Comparison of ENCODE assay signal across 8 mouse cellular contexts in genomic region chr9:44717822-44718242, GRCm38 (mm10). TPM values are rescaled to one million over a fixed set of nuclear protein-coding genes. Genes with fewer than 3 reads are reported as not detected.
DNase-seq lines count a peak whose midpoint lies in the region; ATAC-seq lines count a peak whose summit lies in the region.

No protein-coding gene starts in this region.

- H3K27ac ChIP-seq in kidney, embryonic 15.5 days = no peak overlapping the region
- no peak overlapping the region for H3K27ac ChIP-seq in hindbrain, embryonic 14.5 days

- no peak overlapping the region for H3K9ac ChIP-seq in kidney, embryonic 15.5 days
- no peak overlapping the region for H3K9ac ChIP-seq in hindbrain, embryonic 14.5 days

- H3K9me3 ChIP-seq in kidney, embryonic 15.5 days (replicated peaks) = no peaks in the 10 kb centered on the region
- no peaks in the 10 kb centered on the region for H3K9me3 ChIP-seq in hindbrain, embryonic 14.5 days (ENCODE audit: control insufficient read depth, low read length)

- WGBS in kidney, embryonic 15.5 days = 79% methylated on average over 10 of the region's 10 CpGs
- 71% methylated on average over 10 of the region's 10 CpGs for WGBS in hindbrain, embryonic 14.5 days

- peaks cover 54% of the 10 kb centered on the region for H3K36me3 ChIP-seq in kidney, embryonic 15.5 days
- H3K36me3 ChIP-seq in hindbrain, embryonic 14.5 days (replicated peaks; ENCODE audit: control insufficient read depth, insufficient read depth) = peaks cover 47% of the 10 kb centered on the region

- H3K27me3 ChIP-seq in kidney, embryonic 15.5 days = no peaks in the 10 kb centered on the region
- no peaks in the 10 kb centered on the region for H3K27me3 ChIP-seq in hindbrain, embryonic 14.5 days (ENCODE audit: control insufficient read depth, insufficient read depth, low read length)

- H3K4me3 ChIP-seq in kidney, embryonic 15.5 days (replicated peaks) = no peak overlapping the region
- no peak overlapping the region for H3K4me3 ChIP-seq in hindbrain, embryonic 14.5 days (replicated peaks; ENCODE audit: low read length)

- H3K4me2 ChIP-seq in kidney, embryonic 15.5 days = no peak overlapping the region
- H3K4me2 ChIP-seq in hindbrain, embryonic 14.5 days (replicated peaks) = no peak overlapping the region

- H3K4me1 ChIP-seq in kidney, embryonic 15.5 days = peaks cover 31% of the 10 kb centered on the region
- peaks cover 33% of the 10 kb centered on the region for H3K4me1 ChIP-seq in hindbrain, embryonic 14.5 days (replicated peaks; ENCODE audit: control insufficient read depth, insufficient read depth, low read length)

- DNase-seq in kidney, adult 18-20 months = peak; percentile 86
- DNase-seq in MN1 (ENCODE audit: low spot score) = peak; percentile 53
- DNase-seq in cerebellum, adult 18-20 months = peak; percentile 88 to 91
- peak; percentile 69 for DNase-seq in hindbrain, embryonic 14.5 days (ENCODE audit: low spot score)
- DNase-seq in thymus, postnatal 36 days = no peak
- no peak for DNase-seq in embryo, embryonic 11 days
- no peak for DNase-seq in urinary bladder, adult 18-20 months (ENCODE audit: low spot score in 2 of 2)

- no peak for ATAC-seq in kidney, embryonic 15.5 days (replicated peaks; ENCODE audit: low FRiP score)
- no peak for ATAC-seq in hindbrain, embryonic 14.5 days (ENCODE audit: low FRiP score)

RNA-seq across cellular contexts. Expression of gene Phldb1, which starts 17.2 kb away (rescaled TPM):
- polyA plus RNA-seq in kidney, embryonic 15.5 days (2015; fragmentation: Nextera tagmentation; extraction: Ambion mirVana) = 34.5 and 36.4 TPM in 2 replicates
- polyA plus RNA-seq in hindbrain, embryonic 14.5 days (2014; fragmentation: Nextera tagmentation; extraction: Ambion mirVana) = 41.9 and 46.4 TPM in 2 replicates

RNA-seq across cellular contexts. Expression of gene Treh, which starts 44.8 kb away (rescaled TPM):
- polyA plus RNA-seq in kidney, embryonic 15.5 days (2015; fragmentation: Nextera tagmentation; extraction: Ambion mirVana) = 0.22 and 0.23 TPM in 2 replicates
- polyA plus RNA-seq in hindbrain, embryonic 14.5 days (2014; fragmentation: Nextera tagmentation; extraction: Ambion mirVana) = not detected in 2 replicates

RNA-seq across cellular contexts. Expression of gene Arcn1, which starts 49.8 kb away (rescaled TPM):
- 201 and 202 TPM in 2 replicates for polyA plus RNA-seq in kidney, embryonic 15.5 days (2015; fragmentation: Nextera tagmentation; extraction: Ambion mirVana)
- 148 and 169 TPM in 2 replicates for polyA plus RNA-seq in hindbrain, embryonic 14.5 days (2014; fragmentation: Nextera tagmentation; extraction: Ambion mirVana)

RNA-seq across cellular contexts. Expression of gene Ift46, which starts 49.9 kb away (rescaled TPM):
- 99.3 and 105 TPM in 2 replicates for polyA plus RNA-seq in kidney, embryonic 15.5 days (2015; fragmentation: Nextera tagmentation; extraction: Ambion mirVana)
- polyA plus RNA-seq in hindbrain, embryonic 14.5 days (2014; fragmentation: Nextera tagmentation; extraction: Ambion mirVana) = 141 and 158 TPM in 2 replicates

Comparison
In these comparisons a context has a peak if more than half of its experiments do, and no peak if none do; other contexts are left out.
1. DNase-seq: peak in kidney, adult 18-20 months (single experiment), MN1 (single experiment), cerebellum, adult 18-20 months (2 of 2) and hindbrain, embryonic 14.5 days (single experiment); none in thymus, postnatal 36 days (0 of 2), embryo, embryonic 11 days (single experiment) and urinary bladder, adult 18-20 months (0 of 2).